Mouse (Mus musculus): Measurements from ENCODE around the gene Scn4b. TPM values are rescaled to one million over a fixed set of nuclear protein-coding genes. Genes with fewer than 3 reads are reported as not detected.

Scn4b gene
- polyA plus RNA-seq, 1 experiment from 2014 or later = 0.18 TPM

DNA sequence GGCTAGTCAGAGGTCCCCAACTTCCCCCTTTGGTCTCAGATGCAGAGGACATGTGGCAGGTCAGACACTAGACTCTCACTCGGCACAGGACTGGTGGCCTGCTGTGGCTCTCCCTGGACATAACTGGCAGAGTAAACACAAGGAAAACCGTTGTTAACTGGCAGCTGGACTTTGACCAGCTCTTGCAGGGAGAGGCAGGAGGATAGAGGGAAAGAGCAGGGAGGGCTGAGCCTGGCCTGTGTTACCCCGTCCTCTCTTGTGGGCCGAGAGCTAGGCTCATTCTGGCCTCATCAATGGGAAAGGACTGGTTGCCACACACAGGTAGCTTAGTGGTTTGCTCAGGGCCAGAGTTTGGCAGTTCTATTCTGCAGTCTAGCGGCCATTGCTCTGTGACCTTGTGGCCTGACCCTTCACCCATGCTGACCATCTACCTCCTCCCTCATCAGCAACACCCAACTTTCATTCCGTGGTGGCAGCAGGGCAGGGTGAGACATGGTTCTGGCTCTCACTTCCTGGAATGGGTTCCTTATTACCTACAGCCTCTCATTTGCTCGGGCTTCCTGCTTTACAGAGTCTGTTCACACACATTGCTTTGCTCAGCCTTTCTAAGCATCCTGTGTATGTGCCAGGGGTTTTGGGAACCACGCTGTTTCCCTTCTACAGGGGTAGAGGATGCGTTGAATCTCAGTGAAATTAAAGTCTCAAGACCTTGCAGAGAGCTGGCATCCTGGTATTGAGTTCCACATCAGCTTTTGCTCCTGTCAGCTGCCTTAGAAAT lies 64.0 kb downstream of the Scn4b start:
- no peaks in the 10 kb centered on the region for H3K9me3 ChIP-seq

More for the DNA sequence above, 64.0 kb downstream of the Scn4b start:
- Histone ChIP-seq H3K9ac (no peak overlapping the region), H3K27me3 (no peaks in the 10 kb centered on the region), H3K4me1 (replicated peaks) (no peaks in the 10 kb centered on the region), H3K36me3 (no peaks in the 10 kb centered on the region), H3K27ac (no peak overlapping the region), H3K4me3 (no peak overlapping the region), H3K4me2 (no peak overlapping the region)
- WGBS = 73% methylated on average over 9 of the region's 9 CpGs
- no peak for ATAC-seq (ENCODE audit: low FRiP score)

Other genes with a start within 250 kb of the Scn4b start
- gene Atp5l, start 217.7 kb upstream of the Scn4b start, polyA plus RNA-seq (2015; fragmentation: Nextera tagmentation; extraction: Ambion mirVana) = 795 and 863 TPM in 2 replicates
- 35.6 and 37.7 TPM in 2 replicates for gene Ube4a, start 172.8 kb upstream of the Scn4b start, polyA plus RNA-seq (2015; fragmentation: Nextera tagmentation; extraction: Ambion mirVana)
- gene Cd3g, start 158.0 kb upstream of the Scn4b start, polyA plus RNA-seq (2015; fragmentation: Nextera tagmentation; extraction: Ambion mirVana) = not detected in 2 replicates
- not detected in 2 replicates for gene Cd3d, start 156.6 kb upstream of the Scn4b start, polyA plus RNA-seq (2015; fragmentation: Nextera tagmentation; extraction: Ambion mirVana)
- not detected in 2 replicates for gene Cd3e, start 128.8 kb upstream of the Scn4b start, polyA plus RNA-seq (2015; fragmentation: Nextera tagmentation; extraction: Ambion mirVana)
- gene Mpzl2, start 98.6 kb upstream of the Scn4b start, polyA plus RNA-seq (2015; fragmentation: Nextera tagmentation; extraction: Ambion mirVana) = 0.35 and 0.45 TPM in 2 replicates
- gene Mpzl3, start 83.2 kb upstream of the Scn4b start, polyA plus RNA-seq (2015; fragmentation: Nextera tagmentation; extraction: Ambion mirVana) = 1.2 and 1.9 TPM in 2 replicates
- 0.12 and 0.26 TPM in 2 replicates for gene Jaml, start 59.2 kb upstream of the Scn4b start, polyA plus RNA-seq (2015; fragmentation: Nextera tagmentation; extraction: Ambion mirVana)
- gene Scn2b, start 20.6 kb upstream of the Scn4b start, polyA plus RNA-seq (2015; fragmentation: Nextera tagmentation; extraction: Ambion mirVana) = 7.6 and 8.0 TPM in 2 replicates
- 0.09 TPM in 1 of 2 replicates, not detected in the other for gene BC049352, start 43.6 kb downstream of the Scn4b start, polyA plus RNA-seq (2015; fragmentation: Nextera tagmentation; extraction: Ambion mirVana)
- not detected in 2 replicates for gene Tmprss4, start 65.7 kb downstream of the Scn4b start, polyA plus RNA-seq (2015; fragmentation: Nextera tagmentation; extraction: Ambion mirVana)
- 0.84 and 0.95 TPM in 2 replicates for gene Il10ra, start 130.8 kb downstream of the Scn4b start, polyA plus RNA-seq (2015; fragmentation: Nextera tagmentation; extraction: Ambion mirVana)
- not detected in 2 replicates for gene Tmprss13, start 180.7 kb downstream of the Scn4b start, polyA plus RNA-seq (2015; fragmentation: Nextera tagmentation; extraction: Ambion mirVana)
- gene Fxyd6, start 231.8 kb downstream of the Scn4b start, polyA plus RNA-seq (2015; fragmentation: Nextera tagmentation; extraction: Ambion mirVana) = 354 and 379 TPM in 2 replicates